Mouse (Mus musculus) heart, embryonic 13.5 days (tissue): ENCODE data around the gene Aspg. TPM values are rescaled to one million over a fixed set of nuclear protein-coding genes. Genes with fewer than 3 reads are reported as not detected.

ENCODE experiments used
- ATAC-seq: fragments of 200-750 bp; cut with Nextera tagmentation; 2 replicates; pipeline ENCODE4 v1.8.0; 2017; ENCODE audit warnings: moderate TSS enrichment; ENCODE audit not compliant: insufficient number of reproducible peaks, low FRiP score, low TSS enrichment; ENCODE audit errors: extremely low read depth
- H3K27ac ChIP-seq: fragments of 300-500 bp; sonication (generic); replicated peaks from 2 replicates; pipeline ENCODE4 v1.5.1; 2015; ENCODE audit warnings: moderate library complexity, mild to moderate bottlenecking, inconsistent platforms
- H3K27me3 ChIP-seq: fragments of 300-500 bp; sonication (generic); replicated peaks from 2 replicates; pipeline ENCODE4 v1.6.1; 2015; ENCODE audit warnings: mild to moderate bottlenecking, inconsistent platforms
- H3K36me3 ChIP-seq: fragments of 300-500 bp; sonication (generic); 2 replicates; pipeline ENCODE4 v1.6.1; 2015; ENCODE audit warnings: mild to moderate bottlenecking, inconsistent platforms
- H3K4me1 ChIP-seq: fragments of 300-500 bp; sonication (generic); 2 replicates; pipeline ENCODE4 v1.6.1; 2015; ENCODE audit warnings: inconsistent platforms
- H3K4me2 ChIP-seq: fragments of 300-500 bp; sonication (generic); 2 replicates; pipeline ENCODE4 v1.6.1; 2015; ENCODE audit warnings: inconsistent platforms, mild to moderate bottlenecking, moderate library complexity
- H3K4me3 ChIP-seq: fragments of 300-500 bp; sonication (generic); 2 replicates; pipeline ENCODE4 v1.5.1; 2015; ENCODE audit warnings: moderate library complexity, mild to moderate bottlenecking, inconsistent platforms
- H3K9ac ChIP-seq: fragments of 300-500 bp; sonication (generic); 2 replicates; pipeline ENCODE4 v1.6.1; 2015; ENCODE audit warnings: inconsistent platforms, mild to moderate bottlenecking, moderate library complexity
- H3K9me3 ChIP-seq: fragments of 300-500 bp; sonication (generic); 2 replicates; pipeline ENCODE4 v1.6.1; 2016; ENCODE audit warnings: inconsistent platforms
- WGBS: fragments of 180-500 bp; shearing (Covaris S2); methylation state at CpG from one replicate; pipeline ENCODE4 v1.1.7; 2015; ENCODE audit warnings: mixed read lengths; 5-methylcytosine and 5-hydroxymethylcytosine counted together
- polyA plus RNA-seq: library from polyadenylated mRNA; unstranded; fragments of >200 nt; fragmentation: Nextera tagmentation; extraction: Ambion mirVana; gene quantifications from 2 replicates; pipeline ENCODE4 v1.2.1, GENCODE M21; 2015

The Aspg gene
- polyA plus RNA-seq, 1 experiment from 2014 or later: 1.1 TPM

DNA sequence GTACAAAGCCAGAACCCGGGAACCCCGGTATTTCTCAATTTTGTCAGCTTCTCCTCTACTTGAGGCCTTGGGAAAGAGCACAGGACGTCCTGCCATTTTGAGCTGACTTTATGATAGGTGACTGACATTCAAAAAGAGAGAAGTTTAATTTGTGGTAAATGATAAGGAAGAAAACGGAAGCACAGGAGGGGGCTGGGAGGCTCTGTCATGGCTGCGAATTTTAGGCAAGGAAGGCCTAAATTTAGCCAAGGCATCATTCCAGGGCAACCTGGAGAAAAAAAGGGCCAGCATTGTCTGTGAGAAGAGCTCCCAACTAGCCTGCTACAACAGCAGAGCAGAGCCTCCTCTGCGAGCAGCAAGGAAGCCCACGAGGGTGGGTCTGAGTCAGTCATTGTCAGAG, 34.3 kb downstream of the Aspg start:
- H3K36me3 ChIP-seq: no peaks in the 10 kb centered on the region
- no peak for ATAC-seq
- no peak overlapping the region for H3K27ac ChIP-seq
- peaks cover 20% of the 10 kb centered on the region for H3K4me1 ChIP-seq
- H3K4me3 ChIP-seq: no peak overlapping the region
- H3K9ac ChIP-seq: no peak overlapping the region
- peaks cover 84% of the 10 kb centered on the region for H3K27me3 ChIP-seq
- H3K9me3 ChIP-seq: no peaks in the 10 kb centered on the region
- 47% methylated on average over 7 of the region's 7 CpGs for WGBS
- H3K4me2 ChIP-seq: no peak overlapping the region

GRCm38 (mm10) chr12:112141300-112141699, 34.8 kb downstream of the Aspg start:
- H3K9ac ChIP-seq: no peak overlapping the region
- H3K4me3 ChIP-seq: no peak overlapping the region
- H3K4me1 ChIP-seq: peaks cover 26% of the 10 kb centered on the region
- WGBS: 4% methylated on average over 6 of the region's 6 CpGs
- H3K9me3 ChIP-seq: no peaks in the 10 kb centered on the region
- H3K27ac ChIP-seq: no peak overlapping the region
- H3K4me2 ChIP-seq: no peak overlapping the region
- ATAC-seq: no peak
- peaks cover 84% of the 10 kb centered on the region for H3K27me3 ChIP-seq
- no peaks in the 10 kb centered on the region for H3K36me3 ChIP-seq

DNA sequence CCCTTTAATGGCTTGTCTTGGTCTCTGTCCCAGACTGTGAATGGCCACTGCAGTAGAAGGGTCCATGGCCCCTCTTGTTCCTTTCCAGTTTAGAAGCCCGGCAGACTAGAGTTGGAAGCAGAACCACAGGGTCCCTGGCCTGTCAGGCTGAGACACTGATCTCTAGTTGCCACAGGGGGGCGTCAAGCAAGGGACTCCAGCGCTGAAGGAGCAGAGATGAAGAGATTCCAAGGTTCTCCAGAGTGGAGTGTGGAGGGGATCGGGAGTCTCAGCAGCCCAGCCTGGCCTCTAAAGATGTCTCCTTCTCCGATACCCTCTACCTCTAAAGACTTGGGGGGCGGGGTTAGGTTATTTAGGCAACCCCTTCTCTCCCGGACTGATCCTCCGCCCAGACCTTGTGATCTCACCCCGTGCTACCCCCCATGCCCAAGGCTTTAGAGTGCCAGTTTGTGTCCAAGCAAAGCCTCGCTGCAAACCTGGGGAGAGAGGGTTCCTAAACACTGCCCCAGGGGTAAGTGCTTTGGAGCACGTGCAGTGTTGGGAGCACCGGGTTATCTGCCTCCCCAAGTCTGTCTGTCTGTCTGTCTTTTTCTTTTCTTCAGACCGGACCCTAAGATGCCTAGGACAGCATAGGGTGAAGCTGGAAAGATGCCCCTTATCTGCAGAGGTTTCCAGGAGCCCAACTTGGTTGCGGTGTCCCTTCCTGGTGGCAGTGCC, 36.8 kb downstream of the Aspg start:
- ATAC-seq: no peak
- Histone ChIP-seq H3K27me3 (peaks cover 88% of the 10 kb centered on the region), H3K4me1 (peaks cover 43% of the 10 kb centered on the region), H3K4me2 (peak overlapping the region; percentile 87), H3K9me3 (no peaks in the 10 kb centered on the region), H3K27ac (no peak overlapping the region), H3K4me3 (peak overlapping the region; percentile 56), H3K36me3 (no peaks in the 10 kb centered on the region), H3K9ac (no peak overlapping the region)
- 4% methylated on average over 14 of the region's 14 CpGs for WGBS

DNA sequence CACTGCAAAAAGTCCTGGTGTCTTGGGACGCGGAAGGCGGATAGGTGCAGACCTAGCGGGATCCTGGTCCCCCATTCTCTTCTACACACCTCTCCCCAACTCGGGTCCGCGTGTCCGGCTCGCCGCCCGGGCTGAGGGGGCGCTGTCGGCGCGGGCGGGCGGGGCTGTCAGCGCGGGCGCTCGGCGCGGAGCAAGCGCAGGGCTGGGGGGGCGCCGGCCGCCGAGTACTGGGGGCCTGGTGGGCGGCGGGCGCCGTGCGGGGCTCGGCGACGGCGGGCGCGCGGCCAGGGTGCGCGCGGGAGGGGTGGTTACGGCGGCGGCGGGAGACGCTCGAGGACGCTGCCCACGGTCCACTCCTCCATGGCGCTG, 37.3 kb downstream of the Aspg start:
- peaks cover 43% of the 10 kb centered on the region for H3K4me1 ChIP-seq
- peak overlapping the region; percentile 87 for H3K4me2 ChIP-seq
- H3K36me3 ChIP-seq: no peaks in the 10 kb centered on the region
- H3K27ac ChIP-seq: no peak overlapping the region
- H3K9ac ChIP-seq: peak overlapping the region; percentile 44
- H3K9me3 ChIP-seq: no peaks in the 10 kb centered on the region
- under 1% methylated on average over 45 of the region's 52 CpGs for WGBS
- ATAC-seq: no peak
- H3K4me3 ChIP-seq: peak overlapping the region; percentile 56
- peaks cover 92% of the 10 kb centered on the region for H3K27me3 ChIP-seq

GRCm38 (mm10) chr12:112144377-112145115, 38.1 kb downstream of the Aspg start:
- Histone ChIP-seq H3K27ac (no peak overlapping the region), H3K9me3 (no peaks in the 10 kb centered on the region), H3K27me3 (peaks cover 91% of the 10 kb centered on the region), H3K9ac (no peak overlapping the region; the same call in 1 of the 2 replicates), H3K4me1 (peaks cover 43% of the 10 kb centered on the region), H3K36me3 (no peaks in the 10 kb centered on the region), H3K4me2 (peak overlapping the region; percentile 87), H3K4me3 (peak overlapping the region; percentile 56)
- under 1% methylated on average over 46 of the region's 46 CpGs for WGBS
- ATAC-seq: no peak

DNA sequence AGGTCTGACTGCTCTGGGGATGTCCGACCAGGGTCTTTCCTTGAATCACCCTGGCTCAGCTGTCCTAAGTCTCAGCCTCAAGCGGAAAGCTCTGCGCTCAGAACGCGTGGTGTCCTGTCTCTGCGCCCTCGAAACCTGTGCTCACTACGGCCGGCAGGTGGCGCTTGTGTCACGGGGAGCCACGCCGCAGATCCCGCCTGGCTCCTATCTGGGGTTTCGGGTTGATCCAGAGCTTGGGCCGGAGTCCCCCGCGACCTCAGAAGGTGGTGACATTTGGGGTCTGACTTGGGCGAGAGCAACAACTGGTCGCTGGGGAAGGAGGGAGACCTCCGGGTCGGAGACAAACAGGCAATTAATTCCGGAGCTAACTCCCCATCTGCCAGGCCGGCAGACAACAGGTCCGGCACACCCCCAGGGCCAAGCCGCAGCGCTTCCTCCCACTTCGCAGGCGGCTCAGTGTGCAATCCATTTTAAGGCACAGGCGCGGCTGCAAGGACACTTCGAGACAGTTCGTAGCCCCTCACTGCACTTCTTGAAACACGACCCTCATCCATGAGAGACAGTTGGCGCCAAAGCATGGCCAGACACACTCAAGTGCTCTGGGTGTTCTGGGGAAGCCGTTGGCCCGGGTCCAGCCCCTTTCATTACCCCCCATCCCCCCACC, 38.9 kb downstream of the Aspg start:
- Histone ChIP-seq H3K9ac (peak overlapping the region; percentile 84), H3K4me3 (peak overlapping the region; percentile 56), H3K36me3 (no peaks in the 10 kb centered on the region), H3K4me1 (peaks cover 51% of the 10 kb centered on the region), H3K4me2 (peak overlapping the region; percentile 87), H3K27ac (no peak overlapping the region), H3K9me3 (no peaks in the 10 kb centered on the region), H3K27me3 (peaks cover 84% of the 10 kb centered on the region)
- no peak for ATAC-seq
- under 1% methylated on average over 37 of the region's 37 CpGs for WGBS

DNA sequence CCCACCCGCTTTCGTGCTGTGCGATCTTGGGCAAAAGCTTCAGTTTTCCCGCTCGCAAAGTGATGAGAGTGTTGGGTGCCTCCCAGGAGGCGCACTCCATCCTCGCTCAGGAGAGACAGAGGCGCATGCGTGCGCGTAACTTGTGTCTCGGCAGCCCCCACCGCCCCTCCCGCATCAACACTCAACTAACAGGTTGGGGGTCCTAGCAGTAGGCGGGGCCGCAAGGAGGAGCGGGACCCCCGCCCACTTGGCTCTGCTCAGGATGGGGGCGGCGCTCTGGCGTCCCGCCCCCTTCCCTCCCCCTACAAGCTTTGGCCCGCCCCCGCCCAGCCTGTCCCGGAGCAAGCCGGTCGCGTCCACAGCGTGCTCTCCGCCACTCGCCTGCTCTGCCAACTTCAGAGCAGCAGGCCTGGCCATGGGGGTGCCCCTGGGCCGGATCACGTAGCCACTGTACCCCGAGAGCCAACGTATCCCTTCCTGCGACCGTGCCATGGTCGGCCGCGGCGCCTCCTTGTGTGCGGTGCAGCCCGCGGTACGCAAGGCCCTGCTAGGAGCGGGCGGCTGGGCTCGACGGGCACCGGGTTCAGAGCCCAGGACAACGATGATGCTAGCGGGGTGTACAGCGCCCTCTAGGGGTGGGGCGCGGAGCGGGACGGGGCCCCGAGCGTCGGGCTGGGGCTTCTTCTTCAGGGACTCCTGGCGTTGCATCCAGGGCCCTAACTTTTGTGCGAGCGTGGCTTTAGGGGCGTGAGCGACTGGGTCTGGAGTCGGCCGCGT, 39.6 kb downstream of the Aspg start, which contains the start of gene Kif26a:
Gene Kif26a, plus strand, starts transcription at position 334 of the 777 bp plus-strand sequence.
- no peaks in the 10 kb centered on the region for H3K9me3 ChIP-seq
- no peaks in the 10 kb centered on the region for H3K36me3 ChIP-seq
- peak within 1 kb of the TSS; percentile 87 for H3K4me2 ChIP-seq
- peaks cover 55% of the 10 kb centered on the region for H3K4me1 ChIP-seq
- peaks cover 77% of the 10 kb centered on the region for H3K27me3 ChIP-seq
- WGBS: under 1% methylated on average over 68 of the region's 68 CpGs
- H3K27ac ChIP-seq: peak within 1 kb of the TSS; percentile 68
- peak; percentile 58; the same call in 1 of the 2 replicates for ATAC-seq
- peak within 1 kb of the TSS; percentile 84 for H3K9ac ChIP-seq
- H3K4me3 ChIP-seq: peak within 1 kb of the TSS; percentile 56

DNA sequence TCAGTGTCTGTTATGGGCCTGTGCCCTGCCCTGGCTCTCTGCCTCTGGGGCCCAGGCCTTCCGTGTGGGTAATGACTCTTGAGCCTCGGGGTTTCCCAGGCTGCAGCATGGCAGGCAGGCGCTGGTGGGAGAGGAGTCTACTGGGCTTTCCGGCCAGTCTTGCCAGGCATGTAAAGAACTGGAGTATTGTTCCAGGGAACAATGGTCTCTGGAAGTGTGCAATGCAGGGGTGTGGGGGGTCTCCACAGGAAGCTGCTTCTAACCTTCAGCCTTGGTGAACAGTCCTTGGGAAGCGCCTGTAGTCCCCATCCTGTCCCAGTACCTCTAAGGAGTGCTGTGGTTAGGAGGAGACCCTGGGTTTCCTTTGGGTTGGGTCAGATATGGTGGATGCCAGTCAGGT, 40.9 kb downstream of the Aspg start:
- H3K27me3 ChIP-seq: peaks cover 64% of the 10 kb centered on the region
- H3K4me2 ChIP-seq: peak overlapping the region; percentile 87
- no peak overlapping the region for H3K27ac ChIP-seq
- H3K4me3 ChIP-seq: peak overlapping the region; percentile 56
- 35% methylated on average over 5 of the region's 5 CpGs for WGBS
- H3K9me3 ChIP-seq: no peaks in the 10 kb centered on the region
- ATAC-seq: no peak
- peak overlapping the region; percentile 84 for H3K9ac ChIP-seq
- peaks cover 68% of the 10 kb centered on the region for H3K4me1 ChIP-seq
- no peaks in the 10 kb centered on the region for H3K36me3 ChIP-seq

DNA sequence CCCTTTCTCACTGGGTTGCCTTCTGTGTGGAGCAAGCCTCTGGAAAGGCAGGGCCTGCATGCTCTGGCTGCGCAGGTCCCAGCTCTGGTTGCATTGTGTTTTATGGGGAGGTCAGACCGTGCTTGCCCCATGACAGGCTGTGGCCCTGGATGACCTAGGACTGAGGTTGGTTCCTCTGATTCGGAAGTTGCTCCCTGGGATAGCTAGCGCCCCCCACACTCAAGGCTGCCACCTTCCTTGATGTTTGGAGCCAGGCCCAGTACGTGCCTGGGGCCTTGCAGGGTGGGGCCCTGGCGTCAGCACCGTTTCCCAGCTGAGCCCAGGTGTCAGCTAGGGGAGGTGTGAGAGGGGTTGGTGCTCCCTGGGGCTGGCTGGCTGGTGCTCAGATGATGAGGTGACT, 43.5 kb downstream of the Aspg start:
- Histone ChIP-seq H3K27ac (no peak overlapping the region), H3K4me2 (peak overlapping the region; percentile 6; the same call in 1 of the 2 replicates), H3K9me3 (no peaks in the 10 kb centered on the region), H3K27me3 (peaks cover 38% of the 10 kb centered on the region), H3K9ac (peak overlapping the region; percentile 37; the same call in 1 of the 2 replicates), H3K4me1 (peaks cover 78% of the 10 kb centered on the region), H3K4me3 (no peak overlapping the region), H3K36me3 (no peaks in the 10 kb centered on the region)
- ATAC-seq: no peak
- 55% methylated on average over 7 of the region's 7 CpGs for WGBS

DNA sequence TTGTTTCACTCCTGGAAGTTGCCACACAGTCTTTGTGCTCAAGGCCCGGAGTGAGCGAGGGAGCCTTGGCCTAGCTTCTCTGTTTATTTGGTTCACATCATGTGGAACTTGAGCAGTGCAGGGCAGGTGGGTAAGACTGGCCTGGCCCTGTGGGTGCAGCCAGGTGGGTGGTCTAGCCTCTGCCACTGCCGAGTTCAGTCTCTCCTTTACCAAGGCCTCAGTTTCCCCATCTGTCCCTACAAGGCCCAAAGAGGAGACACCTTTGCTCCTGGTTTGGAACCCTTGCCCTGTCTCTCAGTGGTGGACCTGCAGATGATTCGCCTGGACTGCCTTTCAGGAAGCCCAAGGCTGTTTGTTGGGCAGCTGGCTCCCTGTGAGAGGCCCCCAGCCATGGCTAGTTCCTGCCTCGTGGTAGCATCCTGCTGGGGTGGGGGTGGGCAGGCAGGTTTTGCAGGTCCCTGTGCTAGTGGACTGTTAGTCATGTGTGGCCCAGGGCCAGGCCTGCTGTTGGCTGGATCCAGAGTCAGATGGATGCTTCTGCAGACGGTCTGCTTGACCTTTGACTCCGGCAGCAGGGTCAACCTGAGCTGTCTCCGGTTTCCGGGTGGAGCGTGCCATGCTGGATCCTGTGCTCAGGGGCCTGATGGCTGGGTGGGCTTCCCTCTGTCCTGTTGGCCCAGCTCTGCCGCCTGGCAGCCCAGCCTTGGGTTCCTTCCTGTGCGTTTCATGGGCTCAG, 44.9 kb downstream of the Aspg start:
- no peak overlapping the region for H3K4me3 ChIP-seq
- H3K36me3 ChIP-seq: no peaks in the 10 kb centered on the region
- ATAC-seq: no peak
- H3K4me1 ChIP-seq: peaks cover 80% of the 10 kb centered on the region
- WGBS: 57% methylated on average over 12 of the region's 12 CpGs
- peak overlapping the region; percentile 28; the same call in 1 of the 2 replicates for H3K9ac ChIP-seq
- H3K9me3 ChIP-seq: no peaks in the 10 kb centered on the region
- H3K27ac ChIP-seq: no peak overlapping the region; the same call in 1 of the 2 replicates
- H3K27me3 ChIP-seq: peaks cover 25% of the 10 kb centered on the region
- H3K4me2 ChIP-seq: no peak overlapping the region
